Mouse (Mus musculus) embryonic facial prominence, embryonic 13.5 days (tissue): ENCODE measurements at regions not wholly inside any gene's neighbourhood (a gene's known extent, or its start where the extent isn't known, plus 50 kb on each side); places are given as distances from the start of the nearest gene placed in this dataset.
A peak's percentile ranks its signal among the peaks of the same experiment; 100 is the strongest.
"Not testable (repeated sequence)": the region's sequence is repeated elsewhere in the genome, so short reads cannot be mapped to it uniquely, and the experiment has no call there.

Experiments used
- ATAC-seq: fragments of 200-750 bp; cut with Nextera tagmentation; 2 replicates; pipeline ENCODE4 v1.8.0; 2017; ENCODE audit warnings: low read depth; ENCODE audit not compliant: insufficient number of reproducible peaks, insufficient read depth, low FRiP score, low TSS enrichment
- H3K27ac ChIP-seq: fragments of 300-500 bp; sonication (generic); 2 replicates; pipeline ENCODE4 v1.5.1; 2015; ENCODE audit warnings: moderate library complexity, mild to moderate bottlenecking, inconsistent platforms
- H3K27me3 ChIP-seq: fragments of 300-500 bp; sonication (generic); 2 replicates; pipeline ENCODE4 v1.6.1; 2015; ENCODE audit warnings: mild to moderate bottlenecking, inconsistent platforms
- H3K36me3 ChIP-seq: fragments of 300-500 bp; sonication (generic); 2 replicates; pipeline ENCODE4 v1.6.1; 2015; ENCODE audit warnings: mild to moderate bottlenecking, inconsistent platforms
- H3K4me1 ChIP-seq: fragments of 300-500 bp; sonication (generic); 2 replicates; pipeline ENCODE4 v1.6.1; 2015; ENCODE audit warnings: inconsistent platforms
- H3K4me2 ChIP-seq: fragments of 300-500 bp; sonication (generic); 2 replicates; pipeline ENCODE4 v1.6.1; 2015; ENCODE audit warnings: moderate library complexity, mild to moderate bottlenecking, inconsistent platforms
- H3K4me3 ChIP-seq: fragments of 300-500 bp; sonication (generic); 2 replicates; pipeline ENCODE4 v1.5.1; 2015; ENCODE audit warnings: mild to moderate bottlenecking, inconsistent platforms
- H3K9ac ChIP-seq: fragments of 300-500 bp; sonication (generic); 2 replicates; pipeline ENCODE4 v1.6.1; 2015; ENCODE audit warnings: mild to moderate bottlenecking, inconsistent platforms
- H3K9me3 ChIP-seq: fragments of 300-500 bp; sonication (generic); 2 replicates; pipeline ENCODE4 v1.6.1; 2016; ENCODE audit warnings: inconsistent platforms
- WGBS: fragments of 180-500 bp; shearing (Covaris S2); methylation state at CpG from one replicate; pipeline ENCODE4 v1.1.7; 2015; ENCODE audit warnings: mixed read lengths; 5-methylcytosine and 5-hydroxymethylcytosine counted together

GRCm38 (mm10) chrX:97141170-97142085 lies 69.0 kb downstream of the Pgr15l start:
- not testable (repeated sequence) for H3K4me1 ChIP-seq, H3K4me2 ChIP-seq, H3K9ac ChIP-seq, H3K27ac ChIP-seq, H3K36me3 ChIP-seq, ATAC-seq, H3K9me3 ChIP-seq, H3K27me3 ChIP-seq
- 49% methylated on average over 27 of the region's 27 CpGs for WGBS
- H3K4me3 ChIP-seq: peak overlapping the region; percentile 28

- Histone ChIP-seq H3K4me1 (no peaks in the 10 kb centered on the region), H3K27me3 (no peaks in the 10 kb centered on the region), H3K36me3 (no peaks in the 10 kb centered on the region), H3K27ac (no peak overlapping the region), H3K4me2 (peak overlapping the region; percentile 45), H3K9ac (no peak overlapping the region), H3K4me3 (peak overlapping the region; percentile 28), H3K9me3 (no peaks in the 10 kb centered on the region)
- no peak for ATAC-seq
Measured at GRCm38 (mm10) chrX:97142237-97142636, 69.8 kb downstream of the Pgr15l start.

GRCm38 (mm10) chrX:97156155-97156554 lies 83.8 kb downstream of the Pgr15l start:
- H3K9ac ChIP-seq: no peak overlapping the region
- no peaks in the 10 kb centered on the region for H3K9me3 ChIP-seq
- no peak overlapping the region for H3K27ac ChIP-seq
- H3K4me2 ChIP-seq: no peak overlapping the region
- H3K27me3 ChIP-seq: no peaks in the 10 kb centered on the region
- ATAC-seq: no peak
- no peaks in the 10 kb centered on the region for H3K36me3 ChIP-seq
- no peaks in the 10 kb centered on the region for H3K4me1 ChIP-seq
- H3K4me3 ChIP-seq: no peak overlapping the region
- WGBS: 73% methylated on average over 2 of the region's 2 CpGs
